Mouse (Mus musculus) left cerebral cortex, postnatal 10 days (tissue): Measurements from ENCODE around the gene Gja8. TPM values are rescaled to one million over a fixed set of nuclear protein-coding genes. Genes with fewer than 3 reads are reported as not detected.
A peak's percentile ranks its signal among the peaks of the same experiment; 100 is the strongest.

Source experiments
- DNase-seq, 2 experiments: peaks; one replicate each; pipeline ENCODE4 v3.0.0; 2021 to 2022; ENCODE audit warnings: low spot score in 2 of 2, mixed read lengths in 1 of 2; ENCODE audit errors: extremely low spot score in 1 of 2
- intact Hi-C: fragments of 180-260 bp; cut with DNase I; formaldehyde crosslinking; loops from one replicate; pipeline ENCODE4 v1.15.1; 2025
- total RNA-seq, 2 experiments: library from RNA; stranded (reverse); gene quantifications; 2 replicates each; pipeline ENCODE4 v1.2.3; 2021

Gja8 gene
- total RNA-seq, 2 experiments from 2014 or later: not detected

GRCm38 (mm10) chr3:96882061-96882849 is 43.6 kb downstream of the Gja8 start:
- no peak for DNase-seq

GRCm38 (mm10) chr3:96881557-96881956 is 44.3 kb downstream of the Gja8 start:
- no peak for DNase-seq
- intact Hi-C loops: no loop called here

More at GRCm38 (mm10) chr3:96882061-96882849, 43.6 kb downstream of the Gja8 start:
- intact Hi-C loops: no loop called here

DNA sequence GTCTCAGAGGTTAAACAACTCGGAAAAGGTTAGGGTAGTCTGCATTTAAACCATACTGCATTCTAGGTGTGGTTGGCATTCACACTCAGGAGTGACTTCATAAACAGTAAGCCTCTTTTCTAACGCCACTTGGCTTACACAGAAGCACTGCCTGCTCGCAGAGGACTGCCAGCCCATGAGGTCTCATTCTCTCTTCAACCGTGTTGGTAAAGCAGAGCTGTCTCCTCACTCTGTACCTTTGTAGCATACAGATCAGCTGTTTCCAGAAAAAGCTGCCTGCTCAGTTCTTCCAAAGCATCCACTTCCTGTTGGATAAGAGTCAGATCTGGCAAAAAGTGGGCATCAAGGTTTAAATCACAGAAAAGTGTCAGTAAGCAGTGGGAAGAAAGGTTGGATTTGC is 45.4 kb downstream of the Gja8 start:
- DNase-seq: no peak
- intact Hi-C loops: no loop called here

- intact Hi-C loops: no loop called here
- DNase-seq: no peak
These were observed 46.3 kb downstream of the Gja8 start for GRCm38 (mm10) chr3:96879536-96879935.

GRCm38 (mm10) chr3:96874808-96875571 is 50.8 kb downstream of the Gja8 start:
- intact Hi-C loops: no loop called here
- DNase-seq: no peak

DNA sequence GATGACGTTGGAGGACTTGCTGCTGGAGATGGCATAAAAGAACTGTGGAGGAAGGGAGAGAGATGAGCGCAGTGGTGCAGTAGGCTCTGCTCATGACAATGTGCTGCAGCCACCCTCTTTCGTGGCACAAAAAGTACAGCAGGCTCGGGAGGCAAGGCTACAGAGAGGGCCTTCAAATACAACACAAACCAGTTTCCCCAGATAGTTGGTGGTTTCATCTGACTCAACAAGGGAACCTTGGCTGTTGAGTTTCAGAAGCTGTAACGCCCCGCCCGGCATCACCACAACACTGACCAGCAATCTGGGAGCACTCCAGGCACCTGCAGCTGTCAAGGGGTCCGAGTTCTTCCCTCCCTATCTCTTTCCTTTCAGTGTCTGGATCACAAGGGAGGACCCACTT is 53.3 kb downstream of the Gja8 start:
- intact Hi-C loops: no loop called here

DNA sequence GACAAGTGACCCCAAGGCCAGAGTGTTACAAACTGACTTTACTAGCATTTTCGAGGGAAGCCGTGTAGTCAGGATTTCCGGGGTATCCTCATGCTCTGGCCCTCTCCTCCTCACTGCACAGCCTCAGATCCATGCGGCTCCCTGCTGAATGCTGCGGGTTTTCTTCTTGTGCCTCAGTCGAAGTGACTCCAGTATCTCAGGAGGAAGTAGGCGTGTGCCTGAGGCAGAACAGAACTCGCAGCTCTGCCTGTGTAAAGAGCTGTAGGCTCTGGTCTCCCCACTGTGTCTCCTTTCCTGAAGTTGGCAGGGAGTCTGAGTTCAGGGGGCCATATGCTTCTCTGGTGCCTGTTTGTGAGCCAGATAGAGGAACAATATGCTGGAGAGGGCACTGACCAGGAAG is 54.8 kb downstream of the Gja8 start:
- intact Hi-C loops: no loop called here

More for the DNA sequence above, 53.3 kb downstream of the Gja8 start:
- no peak for DNase-seq

GRCm38 (mm10) chr3:96870270-96870669 is 55.5 kb downstream of the Gja8 start:
- no peak for DNase-seq
- intact Hi-C loops: no loop called here

More for the DNA sequence above, 54.8 kb downstream of the Gja8 start:
- DNase-seq: no peak

GRCm38 (mm10) chr3:96869091-96869490 is 56.7 kb downstream of the Gja8 start:
- DNase-seq: peak in 1 of 2 experiments; percentile 13
- intact Hi-C loops: no loop called here

DNA sequence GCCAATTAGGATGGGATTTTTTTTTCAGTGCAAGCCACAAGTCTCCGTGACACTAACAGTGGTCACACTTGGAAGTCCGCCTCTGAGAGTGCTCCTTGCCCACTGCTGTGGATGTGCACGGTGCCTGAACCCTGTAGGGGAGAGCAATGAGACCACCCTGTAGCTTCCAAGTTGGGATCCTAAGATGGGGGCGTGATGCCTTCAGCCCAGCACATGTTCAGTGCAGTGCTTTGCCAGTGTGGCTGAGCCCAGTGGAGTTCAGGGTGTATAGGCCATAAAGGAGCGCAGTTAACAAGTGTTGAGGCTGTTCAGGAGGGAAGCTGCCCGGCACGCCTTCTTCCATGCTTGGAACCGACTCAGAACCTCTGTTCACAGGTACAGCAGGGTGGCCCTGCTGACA is 57.3 kb downstream of the Gja8 start:
- intact Hi-C loops: no loop called here
- DNase-seq: peak in 1 of 2 experiments; percentile 10

GRCm38 (mm10) chr3:96867863-96868262 is 58.0 kb downstream of the Gja8 start:
- DNase-seq: no peak
- intact Hi-C loops: no loop called here

Other genes starting within 250 kb of the Gja8 start
- 10 to 100 TPM; 19.7 to 26.6 TPM for gene Pias3, start 229.6 kb downstream of the Gja8 start, total RNA-seq
- 1 to 10 TPM; 4.7 to 5.8 TPM for gene Nudt17, start 217.5 kb downstream of the Gja8 start, total RNA-seq
- 10 to 100 TPM; 27.5 to 28.1 TPM for gene Polr3c, start 198.4 kb downstream of the Gja8 start, total RNA-seq
- gene Rnf115, start 198.4 kb downstream of the Gja8 start, total RNA-seq: 10 to 100 TPM; 64.1 to 67.2 TPM
- gene Pdzk1, start 96.7 kb downstream of the Gja8 start, total RNA-seq: not detected
- not detected for gene Cd160, start 96.7 kb downstream of the Gja8 start, total RNA-seq
- gene Gja5, start 21.3 kb downstream of the Gja8 start, total RNA-seq: 1 to 10 TPM; 2.2 to 2.8 TPM
- 10 to 100 TPM; 43.8 to 45.9 TPM for gene Gpr89, start 20.7 kb downstream of the Gja8 start, total RNA-seq
- 10 to 100 TPM; 14.2 to 17.8 TPM for gene Acp6, start 232.8 kb upstream of the Gja8 start, total RNA-seq